Mouse (Mus musculus) liver, embryonic 14.5 days (tissue): ENCODE results near the gene Gldc. TPM values are rescaled to one million over a fixed set of nuclear protein-coding genes. Genes with fewer than 3 reads are reported as not detected.

Source experiments
- ATAC-seq: fragments of 200-750 bp; cut with Nextera tagmentation; 2 replicates; pipeline ENCODE4 v1.8.0; 2017; ENCODE audit warnings: moderate number of reproducible peaks, mild to moderate bottlenecking, moderate library complexity; ENCODE audit not compliant: insufficient read depth
- DNase-seq, 3 experiments: peaks; one replicate each; pipeline ENCODE4 v3.0.0-alpha.2; 2012 to 2013; ENCODE audit warnings: low read depth in 3 of 3, low spot score in 3 of 3
- H3K27ac ChIP-seq: fragments of 300-500 bp; sonication (generic); 2 replicates; pipeline ENCODE4 v1.5.1; 2014; ENCODE audit warnings: moderate library complexity, mild to moderate bottlenecking, control low read depth, inconsistent platforms
- H3K27me3 ChIP-seq: fragments of 300-500 bp; sonication (generic); 2 replicates; pipeline ENCODE4 v1.6.1; 2014; ENCODE audit warnings: mild to moderate bottlenecking, low read length, moderate library complexity; ENCODE audit not compliant: control insufficient read depth, insufficient read depth
- H3K36me3 ChIP-seq: fragments of 300-500 bp; sonication (generic); replicated peaks from 2 replicates; pipeline ENCODE4 v1.6.1; 2014; ENCODE audit warnings: low read depth; ENCODE audit not compliant: control insufficient read depth, insufficient read depth
- H3K4me1 ChIP-seq, 2 experiments: fragments of 200-500 bp in 1 of 2; fragments of 300-500 bp in 1 of 2; sonication (generic) in 1 of 2; replicated peaks; 2 replicates each; pipeline ENCODE4 v1.6.1; 2012 to 2014; ENCODE audit warnings: antibody characterized with exemption in 1 of 2, inconsistent platforms in 1 of 2, low read length in 1 of 2; ENCODE audit not compliant: control insufficient read depth in 2 of 2, insufficient read depth in 2 of 2
- H3K4me2 ChIP-seq: fragments of 300-500 bp; sonication (generic); 2 replicates; pipeline ENCODE4 v1.6.1; 2014; ENCODE audit warnings: low read depth, mild to moderate bottlenecking, control low read depth, moderate library complexity
- H3K4me3 ChIP-seq, 2 experiments: fragments of 200-500 bp in 1 of 2; fragments of 300-500 bp in 1 of 2; sonication (generic) in 1 of 2; 2 replicates each; pipeline ENCODE4 v1.5.1; 2012 to 2014; ENCODE audit warnings: low read depth in 2 of 2, low read length in 2 of 2, mild to moderate bottlenecking in 2 of 2, control low read depth in 1 of 2, inconsistent platforms in 1 of 2, moderate library complexity in 1 of 2; ENCODE audit not compliant: insufficient read depth in 1 of 2
- H3K9ac ChIP-seq: fragments of 300-500 bp; sonication (generic); replicated peaks from 2 replicates; pipeline ENCODE4 v1.6.1; 2014; ENCODE audit warnings: mild to moderate bottlenecking, control low read depth, moderate library complexity
- H3K9me3 ChIP-seq: fragments of 300-500 bp; sonication (generic); 2 replicates; pipeline ENCODE4 v1.6.1; 2016; ENCODE audit warnings: low read length, mixed read lengths; ENCODE audit not compliant: control insufficient read depth
- CTCF ChIP-seq: IDR thresholded peaks from 2 replicates; pipeline ENCODE4 v1.5.1; 2016; ENCODE audit warnings: antibody characterized with exemption, low read depth, control low read depth
- EP300 ChIP-seq: IDR thresholded peaks from 2 replicates; pipeline ENCODE4 v1.6.1; 2016; ENCODE audit warnings: antibody characterized with exemption, low read depth
- WGBS: fragments of 180-500 bp; shearing (Covaris S2); extraction: QIAGEN DNeasy Blood & Tissue Kit; methylation state at CpG from one replicate; pipeline ENCODE4 v1.1.7; 2014; ENCODE audit not compliant: insufficient replicate concordance; 5-methylcytosine and 5-hydroxymethylcytosine counted together
- polyA plus RNA-seq, 2 experiments: library from polyadenylated mRNA; depleted of rRNA in 1 of 2; stranded (reverse) in 1 of 2; unstranded in 1 of 2; fragments of >200 nt; fragmentation: Nextera tagmentation in 1 of 2; extraction: Ambion mirVana in 1 of 2; gene quantifications; 2 replicates each; pipeline versions ENCODE4 v1.2.1 to v1.2.3; 2012 to 2014

Gldc gene
- polyA plus RNA-seq, 2 experiments, result 15.7 to 24.6 TPM

- H3K36me3 ChIP-seq, result no peaks in the 10 kb centered on the region
- TF ChIP-seq CTCF, result no peak
- no peak for TF ChIP-seq EP300
- peak overlapping the region; percentile 46 for H3K4me2 ChIP-seq
- 0 out of 4 replicates have a peak, but pooled peaks cover 0 to 2% of the 10 kb centered on the region in 2 experiments for H3K4me1 ChIP-seq
- no peak for ATAC-seq
- peaks cover 30% of the 10 kb centered on the region for H3K27me3 ChIP-seq
- no peak for DNase-seq
- no peak overlapping the region for H3K27ac ChIP-seq
- H3K4me3 ChIP-seq, result peak overlapping the region; percentile 35 to 52; a peak in 3 of 4 replicates
- no peak overlapping the region for H3K9ac ChIP-seq
- H3K9me3 ChIP-seq, result no peaks in the 10 kb centered on the region
- WGBS, result 6% methylated on average over 15 of the region's 15 CpGs
Observed at GRCm38 (mm10) chr19:30174074-30174670, 1.1 kb downstream of the Gldc start.

GRCm38 (mm10) chr19:30171346-30172055 is 3.7 kb downstream of the Gldc start:
- Histone ChIP-seq H3K4me1 (0 out of 4 replicates have a peak, but pooled peaks cover 0 to 2% of the 10 kb centered on the region in 2 experiments), H3K4me2 (no peak overlapping the region), H3K27ac (no peak overlapping the region), H3K4me3 (no peak overlapping the region), H3K9me3 (no peaks in the 10 kb centered on the region), H3K36me3 (no peaks in the 10 kb centered on the region), H3K27me3 (peaks cover 30% of the 10 kb centered on the region), H3K9ac (no peak overlapping the region)
- ATAC-seq (no peak), DNase-seq (no peak)
- WGBS, result 50% methylated on average over 8 of the region's 8 CpGs
- TF ChIP-seq CTCF (0 out of 2 replicates have a peak, but pooled peaks have one; percentile 5), EP300 (no peak)

- ATAC-seq, result no peak
- H3K9me3 ChIP-seq, result no peaks in the 10 kb centered on the region
- no peak overlapping the region for H3K4me2 ChIP-seq
- H3K9ac ChIP-seq, result no peak overlapping the region
- H3K4me1 ChIP-seq, result 0 out of 4 replicates have a peak, but pooled peaks cover 0 to 2% of the 10 kb centered on the region in 2 experiments
- H3K36me3 ChIP-seq, result no peaks in the 10 kb centered on the region
- H3K4me3 ChIP-seq, result no peak overlapping the region
- DNase-seq, result no peak
- TF ChIP-seq CTCF (no peak), EP300 (no peak)
- H3K27me3 ChIP-seq, result peaks cover 19% of the 10 kb centered on the region
- WGBS, result 68% methylated on average over 6 of the region's 6 CpGs
- H3K27ac ChIP-seq, result no peak overlapping the region
Observed at GRCm38 (mm10) chr19:30170319-30170718, 4.9 kb downstream of the Gldc start.

- H3K36me3 ChIP-seq, result no peaks in the 10 kb centered on the region
- no peak for ATAC-seq
- no peak overlapping the region for H3K4me3 ChIP-seq
- TF ChIP-seq EP300 (no peak), CTCF (0 out of 2 replicates have a peak, but pooled peaks have one; percentile 22)
- DNase-seq, result no peak
- WGBS, result 72% methylated on average over 20 of the region's 20 CpGs
- H3K27me3 ChIP-seq, result no peaks in the 10 kb centered on the region
- no peak overlapping the region for H3K27ac ChIP-seq
- H3K9ac ChIP-seq, result no peak overlapping the region
- no peaks in the 10 kb centered on the region for H3K9me3 ChIP-seq
- 0 out of 4 replicates have a peak, but pooled peaks cover 0 to 2% of the 10 kb centered on the region in 2 experiments for H3K4me1 ChIP-seq
- no peak overlapping the region for H3K4me2 ChIP-seq
Observed at GRCm38 (mm10) chr19:30166801-30167505, 8.3 kb downstream of the Gldc start.

- Histone ChIP-seq H3K9ac (no peak overlapping the region), H3K36me3 (no peaks in the 10 kb centered on the region), H3K4me3 (no peak overlapping the region), H3K9me3 (no peaks in the 10 kb centered on the region), H3K4me2 (no peak overlapping the region), H3K27ac (no peak overlapping the region), H3K4me1 (no peaks in the 10 kb centered on the region), H3K27me3 (no peaks in the 10 kb centered on the region)
- no peak for DNase-seq
- TF ChIP-seq CTCF, result no peak
- ATAC-seq, result no peak
- WGBS, result 58% methylated on average over 2 of the region's 2 CpGs
Observed at GRCm38 (mm10) chr19:30164228-30164627, 11.0 kb downstream of the Gldc start.
